Mouse (Mus musculus): ENCODE data around the gene Cpn1.

Cpn1 gene

GRCm38 (mm10) chr19:43912775-43913486 lies 73.4 kb downstream of the Cpn1 start:
- no peak for DNase-seq (ENCODE audit: low spot score in 2 of 2)

GRCm38 (mm10) chr19:43906492-43906891 lies 79.9 kb downstream of the Cpn1 start:
- no peak for DNase-seq (ENCODE audit: low spot score in 2 of 2)
